Mouse (Mus musculus) cortical plate, adult 2 months (tissue): ENCODE data around the gene Cdk5rap1. TPM values are rescaled to one million over a fixed set of nuclear protein-coding genes. Genes with fewer than 3 reads are reported as not detected.
A peak's percentile ranks its signal among the peaks of the same experiment; 100 is the strongest.
"Not testable (repeated sequence)": the region's sequence is repeated elsewhere in the genome, so short reads cannot be mapped to it uniquely, and the experiment has no call there.

Source experiments
- H3K27ac ChIP-seq: fragments of 200-500 bp; 2 replicates; pipeline ENCODE4 v1.5.1; 2012; ENCODE audit warnings: low read length, control low read depth, inconsistent platforms; ENCODE audit not compliant: insufficient read depth
- H3K4me1 ChIP-seq: fragments of 200-500 bp; 2 replicates; pipeline ENCODE4 v1.6.1; 2011; ENCODE audit warnings: low read length; ENCODE audit not compliant: control insufficient read depth, insufficient read depth
- H3K4me3 ChIP-seq: fragments of 200-500 bp; 2 replicates; pipeline ENCODE4 v1.5.1; 2011; ENCODE audit warnings: mild to moderate bottlenecking, low read length, control low read depth; ENCODE audit not compliant: insufficient read depth
- CTCF ChIP-seq: fragments of 200-500 bp; IDR thresholded peaks from 2 replicates; pipeline ENCODE4 v1.5.1; 2011; ENCODE audit warnings: mild to moderate bottlenecking, control low read depth, low read length; ENCODE audit not compliant: insufficient read depth; ENCODE audit errors: extremely low read depth
- POLR2A ChIP-seq: fragments of 200-500 bp; IDR thresholded peaks from 2 replicates; pipeline ENCODE4 v1.6.1; 2011; ENCODE audit warnings: mild to moderate bottlenecking, low read length, control low read depth; ENCODE audit not compliant: insufficient read depth; ENCODE audit errors: extremely low read depth
- polyA plus RNA-seq: library from polyadenylated mRNA; depleted of rRNA; stranded (reverse); fragments of >200 nt; gene quantifications from 2 replicates; pipeline ENCODE4 v1.2.3, GENCODE M21; 2012; rRNA removed

Gene Cdk5rap1
- polyA plus RNA-seq, 1 experiment, result 14.9 TPM

- Histone ChIP-seq H3K4me3 (no peak overlapping the region), H3K4me1 (no peaks in the 10 kb centered on the region), H3K27ac (no peak overlapping the region)
- TF ChIP-seq POLR2A, result no peak
- TF ChIP-seq CTCF, result no peak
Observed at GRCm38 (mm10) chr2:154338161-154338560, 34.6 kb downstream of the Cdk5rap1 start.

GRCm38 (mm10) chr2:154335572-154335971 is 37.2 kb downstream of the Cdk5rap1 start:
- no peak overlapping the region for H3K27ac ChIP-seq
- TF ChIP-seq CTCF (no peak), POLR2A (no peak)
- no peaks in the 10 kb centered on the region for H3K4me1 ChIP-seq
- no peak overlapping the region for H3K4me3 ChIP-seq

GRCm38 (mm10) chr2:154326852-154327251 is 46.0 kb downstream of the Cdk5rap1 start:
- Histone ChIP-seq H3K27ac (no peak overlapping the region), H3K4me3 (no peak overlapping the region), H3K4me1 (no peaks in the 10 kb centered on the region)
- TF ChIP-seq POLR2A, result no peak
- TF ChIP-seq CTCF, result no peak

GRCm38 (mm10) chr2:154313771-154314170 is 59.0 kb downstream of the Cdk5rap1 start:
- H3K27ac ChIP-seq, H3K4me1 ChIP-seq, H3K4me3 ChIP-seq: not testable (repeated sequence)

GRCm38 (mm10) chr2:154306927-154307326 is 65.9 kb downstream of the Cdk5rap1 start, which contains the start of gene Bpifb9b:
TSS of gene Bpifb9b (plus strand) at chr2:154307227.
- not testable (repeated sequence) for H3K4me1 ChIP-seq

GRCm38 (mm10) chr2:154304604-154305003 is 68.2 kb downstream of the Cdk5rap1 start:
- H3K27ac ChIP-seq, result not testable (repeated sequence)

More at GRCm38 (mm10) chr2:154306927-154307326, 65.9 kb downstream of the Cdk5rap1 start, which contains the start of gene Bpifb9b:
- not testable (repeated sequence) for H3K27ac ChIP-seq, H3K4me3 ChIP-seq

GRCm38 (mm10) chr2:154301763-154302162 is 71.0 kb downstream of the Cdk5rap1 start:
- TF ChIP-seq POLR2A, result no peak
- no peak for TF ChIP-seq CTCF
- H3K4me1 ChIP-seq, result no peaks in the 10 kb centered on the region
- no peak overlapping the region for H3K27ac ChIP-seq
- no peak overlapping the region for H3K4me3 ChIP-seq

More at GRCm38 (mm10) chr2:154304604-154305003, 68.2 kb downstream of the Cdk5rap1 start:
- not testable (repeated sequence) for H3K4me3 ChIP-seq, H3K4me1 ChIP-seq

GRCm38 (mm10) chr2:154300496-154300895 is 72.3 kb downstream of the Cdk5rap1 start:
- no peak overlapping the region for H3K4me3 ChIP-seq
- H3K27ac ChIP-seq, result no peak overlapping the region
- TF ChIP-seq POLR2A (no peak), CTCF (peak; percentile 66)
- H3K4me1 ChIP-seq, result no peaks in the 10 kb centered on the region

- H3K27ac ChIP-seq, H3K4me3 ChIP-seq, H3K4me1 ChIP-seq: not testable (repeated sequence)
- TF ChIP-seq CTCF, result peak; percentile 41; the same call in 1 of the 2 replicates
Observed at GRCm38 (mm10) chr2:154294746-154295145, 78.1 kb downstream of the Cdk5rap1 start.

GRCm38 (mm10) chr2:154292833-154293232 is 80.0 kb downstream of the Cdk5rap1 start:
- Histone ChIP-seq H3K27ac (no peak overlapping the region), H3K4me1 (no peaks in the 10 kb centered on the region), H3K4me3 (no peak overlapping the region)
- TF ChIP-seq CTCF (no peak), POLR2A (no peak)

- not testable (repeated sequence) for H3K4me1 ChIP-seq, H3K27ac ChIP-seq, H3K4me3 ChIP-seq
Observed at GRCm38 (mm10) chr2:154291866-154292265, 80.9 kb downstream of the Cdk5rap1 start.

Other genes starting within 250 kb of the Cdk5rap1 start
- not detected in 2 replicates for gene Bpifa3, start 242.7 kb downstream of the Cdk5rap1 start, polyA plus RNA-seq
- not detected in 2 replicates for gene Bpifa1, start 230.1 kb downstream of the Cdk5rap1 start, polyA plus RNA-seq
- gene Bpifa5, start 210.4 kb downstream of the Cdk5rap1 start, polyA plus RNA-seq, result not detected in 2 replicates
- 0.08 and 0.10 TPM in 2 replicates for gene Bpifb1, start 182.2 kb downstream of the Cdk5rap1 start, polyA plus RNA-seq
- gene Bpifb5, start 149.3 kb downstream of the Cdk5rap1 start, polyA plus RNA-seq, result 0.21 TPM in 1 of 2 replicates, not detected in the other
- gene Bpifb9a, start 115.2 kb downstream of the Cdk5rap1 start, polyA plus RNA-seq, result not detected in 2 replicates
- gene Bpifb9b, start 65.8 kb downstream of the Cdk5rap1 start, polyA plus RNA-seq, result not detected in 2 replicates
- gene Snta1, start 35.1 kb upstream of the Cdk5rap1 start, polyA plus RNA-seq, result 36.2 and 37.7 TPM in 2 replicates
- 30.4 and 32.9 TPM in 2 replicates for gene Cbfa2t2, start 63.5 kb upstream of the Cdk5rap1 start, polyA plus RNA-seq
- 0.94 and 1.0 TPM in 2 replicates for gene 1700003F12Rik, start 174.1 kb upstream of the Cdk5rap1 start, polyA plus RNA-seq
- gene Actl10, start 178.8 kb upstream of the Cdk5rap1 start, polyA plus RNA-seq, result not detected in 2 replicates
- 122 and 131 TPM in 2 replicates for gene Necab3, start 185.9 kb upstream of the Cdk5rap1 start, polyA plus RNA-seq
- gene E2f1, start 196.9 kb upstream of the Cdk5rap1 start, polyA plus RNA-seq, result 14.2 and 15.2 TPM in 2 replicates
- 20.9 and 21.5 TPM in 2 replicates for gene Pxmp4, start 230.7 kb upstream of the Cdk5rap1 start, polyA plus RNA-seq
- gene Zfp341, start 240.3 kb upstream of the Cdk5rap1 start, polyA plus RNA-seq, result 11.4 and 11.7 TPM in 2 replicates
- 0.26 TPM in 1 of 2 replicates, not detected in the other for gene 4930519P11Rik, start 240.4 kb upstream of the Cdk5rap1 start, polyA plus RNA-seq